Mouse (Mus musculus): ENCODE measurements at regions not wholly inside any gene's neighbourhood (a gene's known extent, or its start where the extent isn't known, plus 50 kb on each side); places are given as distances from the start of the nearest gene placed in this dataset.

- TF ChIP-seq CTCF (IDR thresholded peaks at IDR 0.05; ENCODE audit: borderline replicate concordance, control insufficient read depth, extremely low read depth, insufficient read depth, low read length, poor library complexity) (no peak), POLR2A (IDR thresholded peaks at IDR 0.05; ENCODE audit: control insufficient read depth, extremely low read depth, insufficient read depth, low read length, poor library complexity) (no peak)
Measured at GRCm38 (mm10) chr3:143674446-143674845, 530.6 kb downstream of the Lmo4 start.

Measured in thymus, adult 2 months (tissue).